Mouse (Mus musculus) layer of hippocampus, postnatal 36 days (tissue): Measurements from ENCODE around the gene Vmn1r56. TPM values are rescaled to one million over a fixed set of nuclear protein-coding genes. Genes with fewer than 3 reads are reported as not detected.
"Not testable (repeated sequence)": the region's sequence is repeated elsewhere in the genome, so short reads cannot be mapped to it uniquely, and the experiment has no call there.

Source experiments
- DNase-seq, 2 experiments: peaks; one replicate each; pipeline ENCODE4 v3.0.0; 2022
- total RNA-seq, 2 experiments: library from RNA; stranded (reverse); gene quantifications; 2 replicates each; pipeline ENCODE4 v1.2.3; 2021

Gene Vmn1r56
- not detected for total RNA-seq

- DNase-seq, result not testable (repeated sequence)
These were observed at the start of gene Vmn1r56 for GRCm38 (mm10) chr7:5196647-5197046. Gene Vmn1r56, minus strand, starts transcription at chr7:5196747.

- DNase-seq, result not testable (repeated sequence)
These were observed 21.6 kb upstream of the Vmn1r56 start, which contains the start of gene Vmn1r57 for GRCm38 (mm10) chr7:5218193-5218592. Gene Vmn1r57, plus strand, starts transcription at chr7:5218493.

DNA sequence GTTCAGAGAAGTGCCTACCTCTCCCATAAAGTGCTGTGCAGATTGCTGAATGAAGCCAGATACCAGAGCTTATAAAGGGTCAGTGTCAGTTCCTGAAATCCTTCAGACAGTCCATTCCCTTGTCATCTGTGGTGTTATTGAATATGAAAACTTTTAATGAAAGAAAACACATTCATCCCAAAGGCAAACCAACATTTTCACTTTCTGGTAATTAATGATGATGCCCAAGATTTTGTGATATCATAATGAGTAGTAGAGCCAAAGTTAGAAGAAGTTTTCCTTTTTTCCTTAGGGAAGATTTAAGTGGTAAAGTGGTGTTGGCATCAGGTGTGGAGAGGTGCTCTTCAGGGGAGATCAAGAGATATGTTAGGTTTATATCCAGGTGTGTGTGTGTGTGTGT lies 47.0 kb downstream of the Vmn1r56 start, which contains the start of gene Vmn1r55:
TSS of gene Vmn1r55 (minus strand) at position 101 of the 400 bp plus-strand sequence.
- DNase-seq, result not testable (repeated sequence)

Other genes starting within 250 kb of the Vmn1r56 start
- under 1 TPM; 0.27 to 0.30 TPM for gene Sbk2, start 232.3 kb downstream of the Vmn1r56 start, total RNA-seq
- 1 to 10 TPM in 1 of 2 experiments, under 1 TPM in 1; 0.70 to 1.4 TPM for gene Sbk3, start 225.6 kb downstream of the Vmn1r56 start, total RNA-seq
- gene Zfp579, start 200.6 kb downstream of the Vmn1r56 start, total RNA-seq, result 10 to 100 TPM; 31.6 to 35.9 TPM
- gene Zfp524, start 182.3 kb downstream of the Vmn1r56 start, total RNA-seq, result 1 to 10 TPM; 6.5 to 8.1 TPM
- gene Fiz1, start 182.1 kb downstream of the Vmn1r56 start, total RNA-seq, result 10 to 100 TPM; 19.6 to 25.1 TPM
- gene Gm44973, start 181.3 kb downstream of the Vmn1r56 start, total RNA-seq, result not detected
- gene Zfp865, start 176.4 kb downstream of the Vmn1r56 start, total RNA-seq, result 10 to 100 TPM; 33.5 to 39.7 TPM
- gene Ccdc106, start 176.2 kb downstream of the Vmn1r56 start, total RNA-seq, result 10 to 100 TPM; 56.9 to 61.9 TPM
- gene 4632433K11Rik, start 162.6 kb downstream of the Vmn1r56 start, total RNA-seq, result not detected
- gene Zfp784, start 158.3 kb downstream of the Vmn1r56 start, total RNA-seq, result 1 to 10 TPM; 5.1 to 5.4 TPM
- 10 to 100 TPM; 34.5 to 35.2 TPM for gene Zfp580, start 145.2 kb downstream of the Vmn1r56 start, total RNA-seq
- gene U2af2, start 134.6 kb downstream of the Vmn1r56 start, total RNA-seq, result 100 to 1,000 TPM; 183 to 184 TPM
- 100 to 1,000 TPM; 523 to 530 TPM for gene Epn1, start 116.5 kb downstream of the Vmn1r56 start, total RNA-seq
- gene Rfpl4, start 79.8 kb downstream of the Vmn1r56 start, total RNA-seq, result not detected
- gene Rasl2-9, start 70.8 kb downstream of the Vmn1r56 start, total RNA-seq, result not detected
- gene Vmn1r55, start 47.1 kb downstream of the Vmn1r56 start, total RNA-seq, result not detected
- gene Vmn1r57, start 21.7 kb upstream of the Vmn1r56 start, total RNA-seq, result not detected
- not detected for gene Gm5065, start 153.8 kb upstream of the Vmn1r56 start, total RNA-seq
- not detected for gene Nlrp2, start 154.3 kb upstream of the Vmn1r56 start, total RNA-seq
- gene Vmn1r58, start 216.6 kb upstream of the Vmn1r56 start, total RNA-seq, result not detected